Mouse (Mus musculus) CH12.LX (cell line): ENCODE results near the gene Aasdhppt. TPM values are rescaled to one million over a fixed set of nuclear protein-coding genes. Genes with fewer than 3 reads are reported as not detected.

Source experiments
- DNase-seq: peaks from one replicate; pipeline ENCODE4 v3.0.0-alpha.2; 2013; ENCODE audit errors: extremely low read depth
- H3K27ac ChIP-seq: 2 replicates; pipeline ENCODE4 v1.5.1; 2012; ENCODE audit warnings: low read depth, mild to moderate bottlenecking, control low read depth, moderate library complexity; ENCODE audit not compliant: insufficient read depth
- H3K27me3 ChIP-seq: replicated peaks from 2 replicates; pipeline ENCODE3; 2012; ENCODE audit warnings: inconsistent platforms
- H3K36me3 ChIP-seq, 2 experiments: replicated peaks in 1 of 2; 2 replicates each; pipeline versions ENCODE3 to v1.6.1; 2012; ENCODE audit warnings: inconsistent platforms in 1 of 2, low read length in 1 of 2, mild to moderate bottlenecking in 1 of 2, mixed read lengths in 1 of 2, moderate library complexity in 1 of 2; ENCODE audit not compliant: control insufficient read depth in 1 of 2, insufficient read depth in 1 of 2
- H3K4me1 ChIP-seq, 2 experiments: 2 replicates each; pipeline ENCODE4 v1.6.1; 2012; ENCODE audit warnings: inconsistent platforms in 1 of 2, moderate library complexity in 1 of 2; ENCODE audit not compliant: insufficient read depth in 2 of 2, control insufficient read depth in 1 of 2
- H3K4me2 ChIP-seq: 2 replicates; pipeline ENCODE4 v1.6.1; 2012; ENCODE audit warnings: low read depth, mild to moderate bottlenecking, control low read depth; ENCODE audit not compliant: poor library complexity, insufficient read depth, severe bottlenecking
- H3K4me3 ChIP-seq, 3 experiments: fragments of 150-350 bp in 1 of 3; sonication (generic) in 1 of 3; replicated peaks in 1 of 3; 2 replicates each; pipeline versions ENCODE3 to v1.5.1; 2011 to 2012; ENCODE audit warnings: low read depth in 2 of 3, low read length in 2 of 3, mild to moderate bottlenecking in 2 of 3, moderate library complexity in 2 of 3, control low read depth in 1 of 3, improper control_type of control experiment in 1 of 3, inconsistent platforms in 1 of 3, mixed read lengths in 1 of 3; ENCODE audit not compliant: poor library complexity in 1 of 3
- H3K79me2 ChIP-seq: replicated peaks from 2 replicates; pipeline ENCODE4 v1.6.1; 2012; ENCODE audit warnings: mild to moderate bottlenecking, moderate library complexity; ENCODE audit not compliant: control insufficient read depth, poor library complexity, insufficient read depth, severe bottlenecking; ENCODE audit errors: extremely low read depth
- H3K9ac ChIP-seq: 2 replicates; pipeline ENCODE4 v1.6.1; 2012; ENCODE audit warnings: low read depth, mild to moderate bottlenecking, control low read depth, moderate library complexity; ENCODE audit not compliant: insufficient read depth
- H3K9me3 ChIP-seq: replicated peaks from 2 replicates; pipeline ENCODE3; 2012; ENCODE audit warnings: low read length, inconsistent platforms, mixed read lengths
- BHLHE40 ChIP-seq: IDR thresholded peaks from 2 replicates; pipeline ENCODE4 v1.6.1; 2011; ENCODE audit warnings: mild to moderate bottlenecking, low read depth, low read length, improper control_type of control experiment
- CTCF ChIP-seq, 2 experiments: IDR thresholded peaks in 1 of 2; conservative IDR thresholded peaks in 1 of 2; 2 replicates each; pipeline ENCODE4 v1.5.1; 2011 to 2012; ENCODE audit warnings: low read depth in 2 of 2, low read length in 2 of 2, improper control_type of control experiment in 1 of 2, inconsistent platforms in 1 of 2, mild to moderate bottlenecking in 1 of 2, moderate library complexity in 1 of 2
- E2F4 ChIP-seq: IDR thresholded peaks from 2 replicates; pipeline ENCODE4 v1.6.1; 2011; ENCODE audit warnings: low read depth, low read length, improper control_type of control experiment; ENCODE audit not compliant: insufficient replicate concordance
- ETS1 ChIP-seq: conservative IDR thresholded peaks from 2 replicates; pipeline ENCODE4 v1.6.1; 2012; ENCODE audit warnings: low read depth, mild to moderate bottlenecking, inconsistent platforms, low read length, improper control_type of control experiment, moderate library complexity
- GABPA ChIP-seq: IDR thresholded peaks from 2 replicates; pipeline ENCODE4 v1.6.1; 2012; ENCODE audit warnings: low read depth, low read length, improper control_type of control experiment, inconsistent platforms; ENCODE audit not compliant: insufficient replicate concordance
- IRF4 ChIP-seq: IDR thresholded peaks from 2 replicates; pipeline ENCODE4 v1.6.1; 2014; ENCODE audit warnings: low read depth, mild to moderate bottlenecking, inconsistent platforms, low read length, improper control_type of control experiment
- JUND ChIP-seq: conservative IDR thresholded peaks from 2 replicates; pipeline ENCODE4 v1.6.1; 2011; ENCODE audit warnings: low read depth, low read length, improper control_type of control experiment
- KAT2A ChIP-seq: IDR thresholded peaks from 2 replicates; pipeline ENCODE4 v1.6.1; 2012; ENCODE audit warnings: low read length, improper control_type of control experiment, inconsistent platforms; ENCODE audit not compliant: insufficient replicate concordance
- MEF2A ChIP-seq: IDR thresholded peaks from 2 replicates; pipeline ENCODE4 v1.6.1; 2014; ENCODE audit warnings: low read depth, mild to moderate bottlenecking, inconsistent platforms, low read length, improper control_type of control experiment, borderline replicate concordance
- MYC ChIP-seq: IDR thresholded peaks from 2 replicates; pipeline ENCODE4 v1.6.1; 2011; ENCODE audit warnings: low read depth, mild to moderate bottlenecking, improper control_type of control experiment, low read length
- SIN3A ChIP-seq: IDR thresholded peaks from 2 replicates; pipeline ENCODE4 v1.6.1; 2012; ENCODE audit warnings: low read length, improper control_type of control experiment, inconsistent platforms
- SMC3 ChIP-seq: IDR thresholded peaks from 2 replicates; pipeline ENCODE4 v1.6.1; 2011; ENCODE audit warnings: low read depth, low read length, improper control_type of control experiment
- TBP ChIP-seq: conservative IDR thresholded peaks from 2 replicates; pipeline ENCODE4 v1.6.1; 2011; ENCODE audit warnings: low read depth, low read length, improper control_type of control experiment
- TCF12 ChIP-seq: IDR thresholded peaks from 2 replicates; pipeline ENCODE4 v1.6.1; 2014; ENCODE audit warnings: low read depth, mild to moderate bottlenecking, inconsistent platforms, low read length, improper control_type of control experiment
- USF1 ChIP-seq: IDR thresholded peaks from 2 replicates; pipeline ENCODE4 v1.6.1; 2014; ENCODE audit warnings: low read depth, mild to moderate bottlenecking, inconsistent platforms, low read length, improper control_type of control experiment
- USF2 ChIP-seq: conservative IDR thresholded peaks from 2 replicates; pipeline ENCODE4 v1.6.1; 2011; ENCODE audit warnings: low read depth, low read length, improper control_type of control experiment
- ZC3H11A ChIP-seq: IDR thresholded peaks from 2 replicates; pipeline ENCODE4 v1.6.1; 2012; ENCODE audit warnings: low read depth, mild to moderate bottlenecking, inconsistent platforms, low read length, improper control_type of control experiment
- ZNF384 ChIP-seq: IDR thresholded peaks from 2 replicates; pipeline ENCODE4 v1.6.1; 2012; ENCODE audit warnings: low read depth, low read length, improper control_type of control experiment, inconsistent platforms
- dilution Hi-C: fragments of 300-500 bp; cut with MboI; formaldehyde crosslinking; loops from 2 replicates; pipeline ENCODE4 v1.14.3; 2020; ENCODE audit warnings: low sequenced_read_pairs; ENCODE audit not compliant: extremely low pct_unique_long_range_greater_than_20kb, extremely low pct_ligation_motif_present
- in situ Hi-C: fragments of 300-500 bp; cut with MboI; formaldehyde crosslinking; loops from 3 replicates; pipeline ENCODE4 v1.14.3; 2019; ENCODE audit warnings: low sequenced_read_pairs, low pct_ligation_motif_present, low pct_unique_long_range_greater_than_20kb, mixed read lengths
- polyA plus RNA-seq: library from polyadenylated mRNA; unstranded; fragments of >175 nt; gene quantifications from 2 replicates; pipeline ENCODE4 v1.2.1, GENCODE M21; 2012; ENCODE audit warnings: low read depth; ENCODE audit not compliant: insufficient read length
- total RNA-seq, 2 experiments: library from RNA; depleted of rRNA; stranded (reverse); fragments of 300-350 nt in 1 of 2; fragments of >200 nt in 1 of 2; gene quantifications; 2 replicates each; pipeline ENCODE4 v1.2.3; 2012 to 2014

Gene Aasdhppt
- total and polyA plus RNA-seq, 3 experiments = 24.4 to 56.9 (median 25.9) TPM

DNA sequence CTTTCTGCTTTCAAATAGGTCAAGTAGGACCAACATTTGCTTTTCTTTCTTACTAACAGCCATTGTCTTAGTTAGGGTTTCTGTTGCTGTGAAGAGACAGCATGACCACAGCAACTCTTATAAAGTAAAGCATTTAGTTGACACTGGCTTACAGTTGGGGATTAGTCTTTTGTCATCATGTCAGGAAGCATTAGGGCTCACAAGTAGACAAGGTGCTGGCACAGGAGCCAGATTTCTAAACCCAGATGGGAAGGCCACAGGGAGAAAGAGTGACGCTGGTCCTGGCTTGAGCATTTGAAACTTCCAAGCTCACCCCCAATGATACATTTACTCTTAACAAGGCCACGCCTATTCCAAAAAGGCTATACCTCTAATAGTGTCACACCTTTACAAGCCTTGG is 6.5 kb upstream of the Aasdhppt start:
- H3K4me1 ChIP-seq = peaks cover 0 to 3% of the 10 kb centered on the region in 2 experiments; a peak in 2 of 4 replicates
- in situ Hi-C loops = no loop called here
- no peaks in the 10 kb centered on the region for H3K79me2 ChIP-seq
- no peak overlapping the region for H3K4me2 ChIP-seq
- H3K9me3 ChIP-seq = no peaks in the 10 kb centered on the region
- no peak for TF ChIP-seq ZNF384
- TF ChIP-seq BHLHE40 = no peak
- no peak for TF ChIP-seq ZC3H11A
- TF ChIP-seq ETS1 = no peak
- no peak for TF ChIP-seq JUND
- TF ChIP-seq USF1 = no peak
- TF ChIP-seq SIN3A = no peak
- TF ChIP-seq IRF4 = no peak
- no peak for TF ChIP-seq CTCF (conservative IDR thresholded peaks at IDR 0.05 in 1 of 2, IDR thresholded peaks at IDR 0.05 in 1 of 2; ENCODE audit: low read depth in 2 of 2, low read length in 2 of 2)
- no peak for TF ChIP-seq TBP
- no peak for TF ChIP-seq USF2
- TF ChIP-seq GABPA = no peak
- no peak for TF ChIP-seq MEF2A
- dilution Hi-C loops = no loop called here
- no peaks in the 10 kb centered on the region for H3K27me3 ChIP-seq
- H3K4me3 ChIP-seq = no peak overlapping the region
- no peak overlapping the region for H3K9ac ChIP-seq
- no peak for DNase-seq
- H3K27ac ChIP-seq = no peak overlapping the region
- H3K36me3 ChIP-seq = peaks cover 0 to 3% of the 10 kb centered on the region in 2 experiments

DNA sequence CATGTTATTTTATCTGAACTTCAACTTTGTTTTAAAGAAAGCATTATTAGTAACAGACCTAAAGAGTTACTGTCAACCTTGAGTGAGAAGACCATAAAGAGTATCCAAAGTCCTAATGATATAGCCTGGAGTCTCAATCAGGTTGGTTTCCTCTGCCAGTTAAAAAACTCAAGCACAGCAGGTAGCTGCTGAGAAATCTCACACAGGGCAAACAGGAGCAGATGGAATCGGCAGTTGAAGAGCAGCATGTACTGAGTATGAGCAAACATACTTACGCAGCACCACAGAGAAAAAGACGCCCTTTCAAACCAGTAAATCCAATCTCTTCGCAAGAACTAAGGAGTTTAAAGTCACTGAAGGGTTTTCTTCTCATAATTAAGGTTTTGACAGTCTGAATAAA is 4.7 kb upstream of the Aasdhppt start:
- dilution Hi-C loops = no loop called here

More for the DNA sequence above, 4.7 kb upstream of the Aasdhppt start:
- Histone ChIP-seq H3K9ac (no peak overlapping the region), H3K79me2 (peaks cover under 1% of the 10 kb centered on the region), H3K4me3 (no peak overlapping the region), H3K36me3 (peaks cover 0 to 3% of the 10 kb centered on the region in 2 experiments), H3K4me1 (peaks cover 0 to 3% of the 10 kb centered on the region in 2 experiments; a peak in 2 of 4 replicates), H3K27me3 (no peaks in the 10 kb centered on the region), H3K4me2 (no peak overlapping the region), H3K27ac (no peak overlapping the region), H3K9me3 (no peaks in the 10 kb centered on the region)
- DNase-seq = no peak
- in situ Hi-C loops = no loop called here
- TF ChIP-seq KAT2A (no peak), E2F4 (no peak), SMC3 (no peak), MEF2A (no peak), TCF12 (no peak), CTCF (conservative IDR thresholded peaks at IDR 0.05 in 1 of 2, IDR thresholded peaks at IDR 0.05 in 1 of 2; ENCODE audit: low read depth in 2 of 2, low read length in 2 of 2) (no peak), MYC (no peak), ZC3H11A (no peak)
